Mouse (Mus musculus): ENCODE results near the gene Top2a.

Gene Top2a

GRCm38 (mm10) chr11:99023500-99024467, at the start of gene Top2a:
Gene Top2a (minus strand): TSS chr11:99024189.
- DNase-seq, result peak; percentile 81 to 89

- no peak for DNase-seq
Observed at GRCm38 (mm10) chr11:99073781-99074180, 49.8 kb upstream of the Top2a start.

GRCm38 (mm10) chr11:99071866-99072265, 47.9 kb upstream of the Top2a start:
- no peak for DNase-seq

- DNase-seq, result no peak
Observed at GRCm38 (mm10) chr11:99068455-99068854, 44.5 kb upstream of the Top2a start.

GRCm38 (mm10) chr11:99067591-99067990, 43.6 kb upstream of the Top2a start:
- DNase-seq, result no peak

GRCm38 (mm10) chr11:99065979-99066378, 42.0 kb upstream of the Top2a start:
- DNase-seq, result peak; percentile 28 to 51

- no peak for DNase-seq
Observed at GRCm38 (mm10) chr11:99065353-99065752, 41.4 kb upstream of the Top2a start.

GRCm38 (mm10) chr11:99063406-99064131, 39.6 kb upstream of the Top2a start:
- DNase-seq, result no peak

GRCm38 (mm10) chr11:99062661-99063060, 38.7 kb upstream of the Top2a start:
- no peak for DNase-seq

- no peak for DNase-seq
Observed at GRCm38 (mm10) chr11:99060435-99060834, 36.4 kb upstream of the Top2a start.

GRCm38 (mm10) chr11:99055571-99056452, 31.8 kb upstream of the Top2a start:
- no peak for DNase-seq

- no peak for DNase-seq
Observed at GRCm38 (mm10) chr11:99055143-99055542, 31.2 kb upstream of the Top2a start.

- no peak for DNase-seq
Observed at GRCm38 (mm10) chr11:99047643-99048042, 23.7 kb upstream of the Top2a start.

GRCm38 (mm10) chr11:99047120-99047519, 23.1 kb upstream of the Top2a start:
- DNase-seq, result no peak

- no peak for DNase-seq
Observed at GRCm38 (mm10) chr11:99045159-99045889, 21.3 kb upstream of the Top2a start.

GRCm38 (mm10) chr11:99044306-99044705, 20.3 kb upstream of the Top2a start:
- DNase-seq, result no peak

- no peak for DNase-seq
Observed at GRCm38 (mm10) chr11:99043632-99044031, 19.6 kb upstream of the Top2a start.

GRCm38 (mm10) chr11:99042834-99043431, 18.9 kb upstream of the Top2a start:
- no peak for DNase-seq

- no peak for DNase-seq
Observed at GRCm38 (mm10) chr11:99041841-99042780, 18.1 kb upstream of the Top2a start.

- DNase-seq, result peak in 1 of 2 experiments; percentile 40
Observed at GRCm38 (mm10) chr11:99041051-99041729, 17.2 kb upstream of the Top2a start, which contains the start of gene Igfbp4. Gene Igfbp4 (plus strand): TSS chr11:99041244.

Data from spleen, adult 18-20 months (tissue).